ENCODE assay signal across 10 mouse cellular contexts in the genomic region with DNA sequence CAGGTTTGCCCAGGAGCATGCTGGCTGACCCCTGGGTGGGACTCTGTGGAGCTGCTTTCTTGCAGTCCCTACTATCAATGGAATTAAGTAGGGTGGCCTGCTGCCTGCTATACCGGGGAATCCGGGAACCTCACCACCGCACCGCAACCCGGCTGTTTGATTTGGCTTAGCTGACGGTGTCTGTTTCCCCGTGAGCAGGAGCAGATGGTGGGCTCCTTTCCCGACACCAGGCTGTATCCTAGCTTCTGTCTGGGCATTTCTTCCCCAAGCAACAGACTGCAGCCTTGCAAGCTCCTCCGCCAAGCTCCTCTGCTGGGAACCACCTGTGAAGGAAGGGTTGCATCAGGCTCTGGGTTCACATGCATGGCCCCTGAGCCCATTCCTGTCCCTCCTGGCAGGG.
DNase-seq lines count a peak whose midpoint lies in the region; ATAC-seq lines count a peak whose summit lies in the region.
"Had no signal": no experiment of that assay in that cellular context is flagged by ENCODE, and none has a peak within 500 bp of the region (broad histone marks: within the 10 kb centered on the region; RNA-seq: fewer than 3 reads in every experiment).

No protein-coding gene starts in this region.

- no peak overlapping the region for H3K9ac ChIP-seq in forebrain, embryonic 13.5 days
- H3K9ac ChIP-seq in forebrain, embryonic 11.5 days (ENCODE audit: low read length) = no peak overlapping the region
- no peak overlapping the region for H3K9ac ChIP-seq in kidney, embryonic 16.5 days (replicated peaks; ENCODE audit: low read length)
- H3K9ac ChIP-seq: midbrain, embryonic 12.5 days had no signal

- H3K4me1 ChIP-seq in forebrain, embryonic 13.5 days = peaks cover 30% of the 10 kb centered on the region
- peaks cover 5% of the 10 kb centered on the region; the same call in 1 of the 2 replicates for H3K4me1 ChIP-seq in forebrain, embryonic 11.5 days (replicated peaks; ENCODE audit: control insufficient read depth, insufficient read depth, low read length)
- H3K4me1 ChIP-seq in kidney, embryonic 16.5 days (ENCODE audit: insufficient read depth, low read length) = no peaks in the 10 kb centered on the region

- no peak overlapping the region for H3K4me2 ChIP-seq in forebrain, embryonic 13.5 days
- H3K4me2 ChIP-seq in forebrain, embryonic 11.5 days (ENCODE audit: low read depth, low read length, severe bottlenecking) = no peak overlapping the region
- H3K4me2 ChIP-seq in kidney, embryonic 16.5 days (replicated peaks; ENCODE audit: low read depth, low read length) = no peak overlapping the region
- H3K4me2 ChIP-seq: midbrain, embryonic 12.5 days had no signal

- DNase-seq in forebrain, embryonic 11.5 days (ENCODE audit: low spot score) = no peak
- peak; percentile 82 for DNase-seq in cerebellum, adult 9-10 months
- DNase-seq in layer of hippocampus, adult 8-10 months (ENCODE audit: low spot score in 2 of 2) = peak; percentile 69 to 72
- peak; percentile 19 for DNase-seq in right cerebral cortex, adult 18-20 months
- DNase-seq in adrenal gland, postnatal 4 days (ENCODE audit: low spot score in 2 of 2) = no peak
- DNase-seq in kidney, adult 18-20 months = no peak

- peak; percentile 65; the same call in 1 of the 2 replicates for ATAC-seq in forebrain, embryonic 13.5 days
- no peak for ATAC-seq in forebrain, embryonic 11.5 days (replicated peaks; ENCODE audit: low FRiP score)
- ATAC-seq in kidney, embryonic 16.5 days (ENCODE audit: low FRiP score, low TSS enrichment) = no peak

- H3K27ac ChIP-seq in forebrain, embryonic 13.5 days = no peak overlapping the region
- H3K27ac ChIP-seq in forebrain, embryonic 11.5 days (ENCODE audit: low read depth, low read length) = no peak overlapping the region
- no peak overlapping the region for H3K27ac ChIP-seq in kidney, embryonic 16.5 days (ENCODE audit: low read length)
- H3K27ac ChIP-seq: hindbrain, embryonic 10.5 days; midbrain, embryonic 12.5 days had no signal

- H3K4me3 ChIP-seq in forebrain, embryonic 13.5 days = no peak overlapping the region
- H3K4me3 ChIP-seq in forebrain, embryonic 11.5 days (ENCODE audit: low read depth, low read length) = no peak overlapping the region
- no peak overlapping the region for H3K4me3 ChIP-seq in kidney, embryonic 16.5 days (ENCODE audit: low read length)
- H3K4me3 ChIP-seq: hindbrain, embryonic 10.5 days; midbrain, embryonic 12.5 days had no signal

- no peaks in the 10 kb centered on the region; the same call in 1 of the 2 replicates for H3K27me3 ChIP-seq in forebrain, embryonic 13.5 days
- no peaks in the 10 kb centered on the region for H3K27me3 ChIP-seq in forebrain, embryonic 11.5 days (ENCODE audit: control insufficient read depth, insufficient read depth, low read length)
- 0 out of 2 replicates have a peak, but pooled peaks cover 4% of the 10 kb centered on the region for H3K27me3 ChIP-seq in kidney, embryonic 16.5 days (ENCODE audit: insufficient read depth, low read length)
- H3K27me3 ChIP-seq: midbrain, embryonic 12.5 days had no signal

- no peaks in the 10 kb centered on the region for H3K36me3 ChIP-seq in forebrain, embryonic 13.5 days (ENCODE audit: poor library complexity, severe bottlenecking)
- H3K36me3 ChIP-seq in forebrain, embryonic 11.5 days (ENCODE audit: control insufficient read depth, insufficient read depth, low read length) = no peaks in the 10 kb centered on the region
- H3K36me3 ChIP-seq in kidney, embryonic 16.5 days (ENCODE audit: insufficient read depth, low read length) = no peaks in the 10 kb centered on the region
- H3K36me3 ChIP-seq: hindbrain, embryonic 10.5 days; midbrain, embryonic 12.5 days had no signal

- H3K9me3 ChIP-seq in forebrain, embryonic 13.5 days (replicated peaks) = no peaks in the 10 kb centered on the region
- H3K9me3 ChIP-seq in forebrain, embryonic 11.5 days (ENCODE audit: control insufficient read depth, low read length) = no peaks in the 10 kb centered on the region
- no peaks in the 10 kb centered on the region for H3K9me3 ChIP-seq in kidney, embryonic 16.5 days (ENCODE audit: low read length)
- H3K9me3 ChIP-seq: hindbrain, embryonic 10.5 days; midbrain, embryonic 12.5 days had no signal

- 49% methylated on average over 9 of the region's 9 CpGs for WGBS in forebrain, embryonic 13.5 days
- 57% methylated on average over 9 of the region's 9 CpGs for WGBS in forebrain, embryonic 11.5 days
- WGBS in kidney, embryonic 16.5 days = 38% methylated on average over 9 of the region's 9 CpGs

Comparison
In these comparisons a context has a peak if more than half of its experiments do, and no peak if none do; other contexts are left out.
1. DNase-seq: peak in cerebellum, adult 9-10 months (single experiment), layer of hippocampus, adult 8-10 months (2 of 2) and right cerebral cortex, adult 18-20 months (single experiment); none in forebrain, embryonic 11.5 days (single experiment), adrenal gland, postnatal 4 days (0 of 2) and kidney, adult 18-20 months (single experiment).